Mouse (Mus musculus) frontal cortex, postnatal 25 days (tissue): Measurements from ENCODE around the gene Tcf7l2.

ENCODE experiments used
- DNase-seq, 2 experiments: peaks; one replicate each; pipeline ENCODE4 v3.0.0; 2022; ENCODE audit warnings: low spot score in 2 of 2

Tcf7l2 gene

DNA sequence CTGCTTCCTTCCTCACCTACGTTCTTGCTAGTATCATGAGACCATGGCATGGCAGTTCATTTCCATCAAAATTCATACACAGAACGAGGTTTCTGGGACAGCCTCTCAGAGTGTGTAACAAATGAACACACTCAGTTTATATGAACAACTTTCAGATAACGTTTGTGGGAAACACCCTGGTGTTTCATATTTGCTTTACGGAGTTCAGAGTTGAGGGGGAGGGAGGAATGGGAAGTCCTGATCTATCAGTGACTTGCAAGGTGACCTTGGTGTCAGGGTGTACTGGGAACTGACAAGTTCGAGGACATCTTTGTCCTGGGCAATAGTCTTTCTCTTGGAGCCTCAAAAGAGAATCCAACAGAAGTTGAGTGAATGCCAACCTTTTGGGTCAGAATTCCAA, 197.5 kb downstream of the Tcf7l2 start:
- DNase-seq = no peak

DNA sequence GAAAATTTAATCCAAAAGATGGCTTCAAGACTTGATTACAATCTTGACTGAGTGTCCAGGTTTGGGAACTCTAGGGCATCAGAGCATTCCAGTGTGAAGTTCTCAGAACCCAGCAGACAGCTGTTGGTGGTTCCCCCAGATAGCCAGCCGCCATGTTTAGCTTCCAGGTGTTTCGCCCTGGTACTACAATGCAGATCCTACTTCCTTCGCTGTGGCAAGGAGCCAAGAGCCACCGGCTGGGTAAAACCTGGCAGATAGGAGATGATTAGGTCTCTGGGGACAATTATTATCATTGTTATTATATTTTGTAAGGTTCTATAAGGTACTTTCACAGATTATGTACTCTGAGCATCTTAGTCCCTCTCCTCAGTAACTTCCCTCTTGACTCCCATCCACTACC, 198.1 kb downstream of the Tcf7l2 start:
- DNase-seq = no peak

- DNase-seq = peak; percentile 23 to 30
These were observed 199.1 kb downstream of the Tcf7l2 start for GRCm38 (mm10) chr19:55940538-55941252.

- DNase-seq = no peak
These were observed 199.9 kb downstream of the Tcf7l2 start for GRCm38 (mm10) chr19:55941253-55942125.

DNA sequence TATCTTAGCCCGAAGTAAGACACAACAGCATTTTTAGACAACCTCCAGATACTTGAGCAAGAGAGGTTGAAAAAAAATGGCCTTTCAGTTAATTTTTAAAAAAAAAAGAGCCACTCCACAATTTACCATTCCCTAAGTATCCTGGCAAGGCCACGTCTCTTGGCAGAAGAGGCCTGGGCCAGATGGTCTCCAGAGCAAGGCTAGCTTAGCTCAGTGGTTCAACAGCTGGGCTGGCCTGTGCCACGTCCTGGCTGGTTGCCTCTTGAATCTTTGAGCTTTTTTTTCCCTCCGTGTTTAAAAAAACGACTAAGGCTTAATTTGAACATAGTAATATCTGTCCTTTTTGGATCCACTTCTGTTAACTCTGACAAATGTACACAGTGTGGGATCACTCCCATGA, 209.8 kb downstream of the Tcf7l2 start:
- no peak for DNase-seq

GRCm38 (mm10) chr19:55953207-55953606, 211.6 kb downstream of the Tcf7l2 start:
- peak in 1 of 2 experiments; percentile 19 for DNase-seq

DNA sequence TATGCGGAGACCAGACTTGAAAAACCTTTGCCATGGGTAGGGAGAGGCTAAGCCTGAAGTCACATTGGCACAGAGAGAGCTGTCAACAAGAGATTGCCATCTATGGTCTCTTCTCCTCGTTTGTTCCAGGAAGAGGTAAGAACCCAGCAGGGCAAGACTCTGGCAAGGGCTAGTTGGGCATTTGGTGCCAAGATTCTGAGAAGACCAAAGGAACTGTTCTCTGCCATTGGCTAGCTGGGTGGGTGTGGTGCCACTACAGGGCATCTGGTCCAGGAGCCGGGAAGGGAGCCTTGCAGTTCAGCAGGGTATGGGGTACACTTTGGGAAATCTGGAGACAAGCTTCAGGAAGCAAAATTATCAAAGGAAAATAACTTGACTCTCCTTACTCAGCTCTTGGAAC, 213.5 kb downstream of the Tcf7l2 start:
- no peak for DNase-seq

DNA sequence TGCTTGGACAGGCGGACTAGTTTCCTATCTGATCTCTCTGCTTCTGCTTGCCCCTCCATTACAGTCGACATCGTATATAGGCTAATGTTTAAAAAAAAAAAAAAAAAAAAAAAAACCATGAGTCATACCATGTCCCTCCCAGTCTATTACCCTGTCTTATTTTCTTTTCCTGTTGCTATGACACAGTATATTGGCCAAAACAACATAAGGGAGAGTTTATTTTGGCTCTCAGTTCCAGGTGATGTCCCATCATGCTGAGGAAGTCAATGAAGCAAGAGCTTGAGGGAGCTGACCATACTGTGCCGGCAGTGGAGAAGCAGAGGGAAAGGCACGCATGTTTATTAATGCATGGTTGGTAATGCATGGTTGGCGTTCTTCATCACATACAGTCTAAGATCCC, 215.1 kb downstream of the Tcf7l2 start:
- DNase-seq = no peak

DNA sequence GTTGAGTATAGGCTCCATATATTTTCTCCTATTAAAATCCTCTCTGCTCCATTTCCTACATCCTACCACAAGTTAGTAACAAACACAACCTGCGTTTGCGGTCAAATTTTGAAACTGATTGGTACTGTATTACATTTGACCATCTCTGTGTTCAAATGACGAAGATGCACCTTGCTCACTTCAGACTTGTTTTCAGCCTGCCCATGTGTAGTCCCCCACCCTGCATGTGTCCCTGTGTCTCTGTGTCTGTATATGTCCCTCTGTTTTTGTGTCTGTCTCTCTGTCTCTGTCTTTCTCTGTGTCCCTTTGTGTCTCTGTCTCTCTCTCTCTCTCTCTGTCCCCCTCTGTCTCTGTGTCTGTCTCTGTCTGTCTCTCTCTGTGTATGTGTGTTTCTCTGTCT, 222.8 kb downstream of the Tcf7l2 start:
- no peak for DNase-seq

DNA sequence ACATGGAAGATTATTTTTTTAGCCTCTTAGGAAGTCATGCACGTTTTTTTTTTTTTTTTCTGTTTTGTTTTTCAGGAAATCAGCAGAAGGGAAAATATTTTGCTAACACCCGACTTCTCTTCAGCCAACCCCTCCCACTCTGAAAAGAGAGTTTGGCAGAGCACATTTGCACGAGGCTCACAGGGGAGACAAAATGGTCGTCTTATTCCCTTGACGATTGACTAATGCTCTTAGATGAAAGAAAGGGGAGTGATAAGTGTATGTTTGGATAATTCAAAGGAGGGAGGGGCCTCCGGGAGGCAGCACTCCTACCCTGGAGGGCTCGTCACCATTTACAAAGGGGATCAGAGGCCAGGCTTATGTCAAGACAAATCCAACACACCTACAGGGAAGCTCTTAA, 224.4 kb downstream of the Tcf7l2 start:
- DNase-seq = no peak

DNA sequence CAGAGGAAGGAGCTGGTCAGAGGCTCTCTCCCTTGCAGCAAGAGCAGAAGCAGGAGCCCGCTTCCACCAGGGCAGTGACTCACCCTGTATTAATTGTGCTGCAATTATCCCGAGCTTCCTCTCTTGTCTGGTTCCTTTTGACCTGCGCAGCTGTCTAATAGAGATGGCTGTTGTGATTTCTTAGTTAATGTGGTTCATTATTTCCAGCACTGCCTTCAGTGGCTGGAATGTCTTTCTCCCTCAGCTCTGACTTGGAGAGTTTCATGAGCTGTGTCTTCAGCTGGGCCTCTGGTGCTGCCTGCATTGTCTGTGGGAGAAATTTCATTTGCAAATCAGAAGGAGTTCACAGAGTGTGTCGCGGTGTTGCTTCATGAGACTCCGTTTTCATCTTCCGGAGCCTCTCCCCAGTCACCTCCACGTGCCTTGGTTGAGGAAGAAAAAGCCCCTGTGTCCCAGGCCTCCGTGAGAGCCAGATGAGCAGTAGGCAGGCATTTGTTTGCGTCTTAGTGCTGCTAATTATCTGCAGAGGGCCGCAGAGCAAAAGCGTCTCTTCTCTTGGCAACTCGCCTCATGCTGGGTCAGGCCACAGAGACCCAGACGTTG, 228.4 kb downstream of the Tcf7l2 start:
- no peak for DNase-seq

- no peak for DNase-seq
These were observed 234.5 kb downstream of the Tcf7l2 start for GRCm38 (mm10) chr19:55976073-55976472.
